Mouse (Mus musculus) stomach, embryonic 14.5 days (tissue): ENCODE measurements around the gene Set. TPM values are rescaled to one million over a fixed set of nuclear protein-coding genes. Genes with fewer than 3 reads are reported as not detected.

Experiments
- ATAC-seq: fragments of 200-750 bp; cut with Nextera tagmentation; 2 replicates; pipeline ENCODE4 v1.8.0; 2017; ENCODE audit warnings: low read depth, moderate TSS enrichment; ENCODE audit not compliant: insufficient number of reproducible peaks, insufficient read depth, low FRiP score
- H3K27ac ChIP-seq: fragments of 300-500 bp; sonication (generic); 2 replicates; pipeline ENCODE4 v1.5.1; 2014; ENCODE audit warnings: mild to moderate bottlenecking, low read length, moderate library complexity, mixed read lengths
- H3K27me3 ChIP-seq: fragments of 300-500 bp; sonication (generic); 2 replicates; pipeline ENCODE4 v1.6.1; 2014; ENCODE audit warnings: low read length, control low read depth, mixed read lengths; ENCODE audit not compliant: control insufficient read depth, insufficient read depth
- H3K36me3 ChIP-seq: fragments of 300-500 bp; sonication (generic); 2 replicates; pipeline ENCODE4 v1.6.1; 2014; ENCODE audit warnings: mild to moderate bottlenecking, control low read depth, low read length, moderate library complexity, mixed read lengths; ENCODE audit not compliant: control insufficient read depth, insufficient read depth
- H3K4me1 ChIP-seq: fragments of 300-500 bp; sonication (generic); 2 replicates; pipeline ENCODE4 v1.6.1; 2014; ENCODE audit warnings: low read length, control low read depth, mixed read lengths; ENCODE audit not compliant: control insufficient read depth, insufficient read depth
- H3K4me2 ChIP-seq: fragments of 300-500 bp; sonication (generic); replicated peaks from 2 replicates; pipeline ENCODE4 v1.6.1; 2014; ENCODE audit warnings: low read depth, low read length, control low read depth
- H3K4me3 ChIP-seq: fragments of 300-500 bp; sonication (generic); 2 replicates; pipeline ENCODE4 v1.5.1; 2014; ENCODE audit warnings: low read depth, low read length, control low read depth
- H3K9ac ChIP-seq: fragments of 300-500 bp; sonication (generic); replicated peaks from 2 replicates; pipeline ENCODE4 v1.6.1; 2014; ENCODE audit warnings: low read depth, mild to moderate bottlenecking, control low read depth, low read length, moderate library complexity, mixed read lengths
- H3K9me3 ChIP-seq: fragments of 300-500 bp; sonication (generic); 2 replicates; pipeline ENCODE4 v1.6.1; 2016; ENCODE audit warnings: low read depth, low read length, control low read depth; ENCODE audit not compliant: control insufficient read depth
- WGBS: fragments of 180-500 bp; shearing (Covaris S2); extraction: QIAGEN DNeasy Blood & Tissue Kit; methylation state at CpG from one replicate; pipeline ENCODE4 v1.1.7; 2014; 5-methylcytosine and 5-hydroxymethylcytosine counted together
- polyA plus RNA-seq: library from polyadenylated mRNA; unstranded; fragments of >200 nt; fragmentation: Nextera tagmentation; extraction: Ambion mirVana; gene quantifications from 2 replicates; pipeline ENCODE4 v1.2.1, GENCODE M21; 2014

Gene Set
- polyA plus RNA-seq, 1 experiment from 2014 or later: 454 TPM

DNA sequence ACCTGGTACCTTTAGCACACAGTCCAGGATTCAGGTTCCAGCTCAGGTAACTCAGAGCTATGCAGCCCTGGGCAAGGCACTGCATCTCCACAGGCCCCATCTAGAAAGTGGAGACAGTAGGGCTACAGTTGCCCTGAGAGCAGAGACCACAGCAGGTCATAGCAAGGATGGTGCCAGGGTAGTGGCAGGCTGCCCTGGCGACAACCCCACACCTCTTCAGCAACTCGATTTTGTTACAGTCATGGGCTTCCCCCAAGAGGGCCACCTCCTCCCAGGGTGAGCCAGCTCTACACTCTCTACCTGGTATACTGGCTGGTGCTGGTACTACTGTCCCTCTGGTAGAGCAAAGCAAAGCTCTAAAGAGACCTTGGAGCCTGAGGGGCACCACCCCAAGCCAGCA, 19.4 kb upstream of the Set start:
- Histone ChIP-seq H3K4me2 (no peak overlapping the region), H3K4me1 (no peaks in the 10 kb centered on the region), H3K36me3 (peaks cover 3% of the 10 kb centered on the region; the same call in 1 of the 2 replicates), H3K4me3 (no peak overlapping the region), H3K27ac (no peak overlapping the region), H3K9ac (no peak overlapping the region), H3K27me3 (no peaks in the 10 kb centered on the region), H3K9me3 (no peaks in the 10 kb centered on the region)
- 82% methylated on average over 2 of the region's 2 CpGs for WGBS
- ATAC-seq: no peak

DNA sequence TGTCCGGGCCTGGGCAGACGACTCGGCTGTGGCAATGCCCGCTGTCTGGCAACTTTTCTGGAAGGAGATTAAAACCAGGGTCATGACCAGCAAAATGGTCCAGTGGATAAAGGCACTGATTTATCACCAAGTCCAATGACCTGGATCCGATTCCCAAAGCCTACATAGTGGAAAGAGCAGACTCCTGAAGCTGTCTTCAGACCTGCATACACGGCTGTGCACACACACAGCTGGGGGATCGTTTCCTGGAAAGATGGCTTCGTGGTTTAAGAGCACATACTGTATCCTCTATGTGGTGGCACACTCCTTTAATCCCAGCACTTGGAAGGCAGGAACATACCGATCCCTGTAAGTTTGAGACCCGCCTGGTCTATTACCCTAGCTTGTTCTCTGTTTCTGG, 18.8 kb upstream of the Set start:
- Histone ChIP-seq H3K27me3 (no peaks in the 10 kb centered on the region), H3K9me3 (no peaks in the 10 kb centered on the region), H3K4me2 (no peak overlapping the region), H3K9ac (no peak overlapping the region), H3K4me1 (no peaks in the 10 kb centered on the region), H3K36me3 (no peaks in the 10 kb centered on the region; the same call in 1 of the 2 replicates), H3K27ac (no peak overlapping the region), H3K4me3 (no peak overlapping the region)
- no peak for ATAC-seq
- 90% methylated on average over 10 of the region's 10 CpGs for WGBS

DNA sequence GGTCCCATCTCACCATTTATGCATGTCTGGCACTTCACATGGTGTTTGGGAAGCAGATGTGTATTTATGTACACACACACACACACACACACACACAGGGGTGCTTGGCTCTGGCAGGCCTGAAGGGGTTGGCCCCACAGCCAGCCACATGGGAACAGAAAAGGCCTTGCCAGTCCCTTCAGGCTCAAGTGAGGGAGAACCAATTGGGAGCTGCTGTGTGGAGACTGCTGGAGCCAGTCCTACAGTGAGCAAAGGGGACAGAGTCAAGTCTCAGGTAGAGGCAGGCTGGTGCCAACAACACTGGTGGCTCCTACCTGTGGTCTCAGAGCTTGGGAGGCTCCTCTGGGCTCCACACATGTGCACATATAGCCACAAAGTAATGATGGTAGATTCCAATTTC, 17.5 kb upstream of the Set start:
- Histone ChIP-seq H3K4me3 (no peak overlapping the region), H3K27ac (no peak overlapping the region), H3K4me1 (no peaks in the 10 kb centered on the region), H3K36me3 (no peaks in the 10 kb centered on the region; the same call in 1 of the 2 replicates), H3K27me3 (no peaks in the 10 kb centered on the region), H3K4me2 (no peak overlapping the region), H3K9ac (no peak overlapping the region), H3K9me3 (no peaks in the 10 kb centered on the region)
- ATAC-seq: no peak

DNA sequence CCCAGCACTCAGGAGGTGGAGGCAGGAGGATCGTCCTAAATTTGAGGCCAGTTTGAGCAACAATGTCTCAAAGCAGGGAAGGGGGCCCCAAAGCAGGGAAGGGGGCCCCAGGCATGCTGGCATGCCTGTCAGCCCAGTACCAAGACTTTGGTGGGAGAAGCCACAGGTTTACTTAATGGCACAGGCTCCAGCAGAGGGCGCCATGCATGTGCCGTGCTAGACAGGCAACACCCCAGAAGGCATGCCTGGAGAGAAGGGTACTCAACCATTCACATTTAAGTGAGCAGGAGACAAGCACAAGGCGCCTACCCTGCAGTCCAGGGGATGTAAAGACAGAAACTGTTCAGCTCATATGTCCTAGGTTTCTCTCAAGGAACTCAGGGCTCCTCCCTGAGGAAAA, 14.7 kb upstream of the Set start:
- 9% methylated on average over 4 of the region's 4 CpGs for WGBS
- Histone ChIP-seq H3K4me2 (no peak overlapping the region), H3K9me3 (no peaks in the 10 kb centered on the region), H3K4me1 (no peaks in the 10 kb centered on the region), H3K36me3 (no peaks in the 10 kb centered on the region; the same call in 1 of the 2 replicates), H3K9ac (no peak overlapping the region), H3K27ac (no peak overlapping the region), H3K27me3 (no peaks in the 10 kb centered on the region), H3K4me3 (no peak overlapping the region)
- ATAC-seq: peak; percentile 64; the same call in 1 of the 2 replicates

DNA sequence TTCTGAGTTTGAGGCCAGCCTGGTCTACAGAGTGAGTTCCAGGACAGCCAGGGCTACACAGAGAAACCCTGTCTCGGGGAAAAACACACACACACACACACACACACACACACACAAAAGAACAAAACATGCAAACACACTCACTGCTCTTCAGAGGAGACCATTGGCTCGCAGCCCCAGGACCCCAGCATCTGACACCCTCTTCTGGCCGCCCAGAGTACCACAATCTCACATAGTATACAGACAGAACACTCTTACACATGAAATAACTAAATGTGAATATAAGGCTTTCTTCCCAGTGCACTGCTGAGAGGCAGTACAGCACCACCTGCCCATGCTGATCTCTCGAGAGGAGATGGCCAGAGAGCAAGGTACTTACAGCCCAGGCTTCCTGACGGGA, 12.6 kb upstream of the Set start:
- no peaks in the 10 kb centered on the region for H3K27me3 ChIP-seq
- no peak overlapping the region for H3K27ac ChIP-seq
- no peak overlapping the region for H3K9ac ChIP-seq
- no peak overlapping the region for H3K4me3 ChIP-seq
- ATAC-seq: no peak
- no peaks in the 10 kb centered on the region for H3K9me3 ChIP-seq
- H3K36me3 ChIP-seq: no peaks in the 10 kb centered on the region
- H3K4me2 ChIP-seq: no peak overlapping the region
- 83% methylated on average over 5 of the region's 5 CpGs for WGBS
- no peaks in the 10 kb centered on the region for H3K4me1 ChIP-seq

DNA sequence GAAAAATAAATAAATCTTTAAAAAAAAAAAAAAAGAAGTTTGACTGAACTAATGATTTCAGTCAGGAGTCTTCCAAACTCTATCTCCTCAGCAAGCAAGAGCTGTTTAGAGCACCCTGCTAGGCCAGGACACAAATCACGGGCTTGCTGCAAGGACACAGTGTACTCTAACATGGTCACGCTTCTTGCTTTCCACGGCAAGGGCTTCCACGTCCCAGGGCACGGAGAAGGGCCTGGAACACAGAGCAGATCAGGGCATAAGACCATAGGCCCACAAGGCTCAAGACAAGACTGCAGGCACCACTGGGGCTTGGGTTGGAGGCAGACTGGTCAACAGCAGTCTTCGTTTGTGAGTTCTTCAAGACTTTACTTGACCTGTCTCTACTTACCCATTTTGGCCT, 10.1 kb upstream of the Set start:
- no peak for ATAC-seq
- Histone ChIP-seq H3K4me2 (no peak overlapping the region), H3K9ac (no peak overlapping the region), H3K36me3 (no peaks in the 10 kb centered on the region), H3K27me3 (no peaks in the 10 kb centered on the region), H3K4me1 (no peaks in the 10 kb centered on the region), H3K9me3 (no peaks in the 10 kb centered on the region), H3K4me3 (no peak overlapping the region), H3K27ac (no peak overlapping the region)
- whole genome bisulfite sequencing: 97% methylated on average over 6 of the region's 6 CpGs

DNA sequence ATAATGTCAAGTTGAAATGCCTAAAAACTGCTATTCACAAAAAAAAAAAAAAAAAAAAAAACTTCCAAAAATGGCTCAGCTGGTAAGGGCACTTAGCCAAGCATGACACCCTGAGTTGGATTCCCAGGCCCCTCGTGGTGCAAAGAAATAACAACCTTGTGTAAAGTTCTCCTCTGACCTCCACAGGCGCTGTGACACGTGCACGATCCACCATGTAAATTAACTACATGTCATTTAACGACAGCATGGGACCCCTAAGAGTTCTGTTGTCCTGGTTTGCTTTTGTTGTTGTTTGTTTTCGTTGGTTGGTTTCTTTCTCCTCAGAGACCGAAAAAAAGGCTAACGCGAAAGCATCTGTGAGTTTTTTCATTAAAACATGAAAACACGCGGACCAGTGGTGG, 9.1 kb upstream of the Set start:
- WGBS: 61% methylated on average over 11 of the region's 11 CpGs
- H3K27ac ChIP-seq: no peak overlapping the region; the same call in 1 of the 2 replicates
- no peak for ATAC-seq

DNA sequence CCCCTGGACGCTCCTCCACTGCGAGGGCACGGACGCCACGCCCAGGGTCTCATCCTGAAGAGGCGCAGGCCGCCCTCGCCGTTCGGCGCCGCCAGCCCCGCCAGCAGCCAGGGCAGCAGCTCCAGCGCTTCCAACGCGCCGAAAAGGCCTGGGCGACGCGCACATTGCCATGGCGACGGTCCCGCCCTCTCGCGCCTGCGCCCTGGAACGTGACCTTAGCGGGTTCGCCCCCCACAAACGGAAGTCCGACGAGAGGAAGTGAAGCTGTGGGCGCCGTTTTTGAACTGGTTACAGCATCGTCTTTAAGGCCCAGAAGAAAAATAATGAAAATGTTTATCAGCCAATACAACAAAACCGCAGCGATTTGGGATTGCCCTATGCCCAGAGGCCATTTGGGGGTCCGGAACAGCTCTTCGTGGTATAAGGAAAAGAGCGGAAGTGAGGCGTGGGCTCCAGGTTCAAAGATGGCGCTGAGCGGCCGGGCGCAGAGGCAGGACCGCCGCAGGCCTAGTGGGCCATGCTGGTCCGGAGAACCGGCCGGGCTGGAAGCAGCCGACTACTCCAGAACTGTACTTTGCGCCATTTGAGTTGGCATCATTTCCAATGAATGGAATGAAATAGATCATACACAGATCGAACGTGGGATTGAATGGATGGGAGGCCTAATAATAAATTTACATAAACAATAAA, 8.3 kb upstream of the Set start, which contains the start of gene Wdr34:
Gene Wdr34, minus strand, starts transcription at position 183 of the 690 bp plus-strand sequence.
- peak within 1 kb of the TSS; percentile 93 for H3K27ac ChIP-seq
- H3K4me3 ChIP-seq: peak within 1 kb of the TSS; percentile 59
- no peaks in the 10 kb centered on the region for H3K9me3 ChIP-seq
- H3K4me1 ChIP-seq: no peaks in the 10 kb centered on the region
- H3K36me3 ChIP-seq: no peaks in the 10 kb centered on the region
- H3K27me3 ChIP-seq: no peaks in the 10 kb centered on the region
- H3K9ac ChIP-seq: peak within 1 kb of the TSS; percentile 57
- 1% methylated on average over 54 of the region's 54 CpGs for WGBS
- H3K4me2 ChIP-seq: peak within 1 kb of the TSS; percentile 68
- ATAC-seq: peak; percentile 92

More for the DNA sequence above, 9.1 kb upstream of the Set start:
- peak overlapping the region; percentile 59 for H3K4me3 ChIP-seq
- H3K4me2 ChIP-seq: peak overlapping the region; percentile 68
- no peaks in the 10 kb centered on the region for H3K27me3 ChIP-seq
- H3K9ac ChIP-seq: peak overlapping the region; percentile 57
- no peaks in the 10 kb centered on the region for H3K9me3 ChIP-seq
- no peaks in the 10 kb centered on the region for H3K4me1 ChIP-seq
- H3K36me3 ChIP-seq: no peaks in the 10 kb centered on the region

DNA sequence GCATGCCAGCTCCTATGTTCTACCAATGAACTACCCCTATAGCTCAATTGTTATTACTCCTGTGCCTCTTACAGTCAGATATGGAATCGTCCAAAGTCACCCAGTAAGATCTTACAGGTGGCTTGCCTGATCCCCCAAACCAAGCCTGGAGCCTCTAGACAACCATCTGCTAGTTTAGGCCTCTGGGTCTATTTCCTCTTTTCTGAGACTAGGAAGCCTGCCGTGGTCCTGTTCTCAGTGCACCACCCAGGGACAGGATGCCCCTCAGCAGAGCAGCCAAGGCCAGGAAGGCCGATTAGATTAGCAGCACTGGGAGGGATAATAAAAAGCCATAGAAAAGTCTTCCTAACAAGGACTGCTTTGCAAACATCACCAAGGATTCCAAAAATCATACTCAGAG, 7.3 kb upstream of the Set start:
- Histone ChIP-seq H3K27ac (no peak overlapping the region), H3K4me3 (no peak overlapping the region), H3K4me1 (no peaks in the 10 kb centered on the region), H3K4me2 (no peak overlapping the region), H3K36me3 (no peaks in the 10 kb centered on the region), H3K9me3 (no peaks in the 10 kb centered on the region), H3K9ac (no peak overlapping the region), H3K27me3 (no peaks in the 10 kb centered on the region)
- WGBS: 90% methylated on average over 3 of the region's 3 CpGs
- no peak for ATAC-seq
